Mouse (Mus musculus) forebrain, postnatal 0 days (tissue): ENCODE measurements around the gene Ttc23l. TPM values are rescaled to one million over a fixed set of nuclear protein-coding genes. Genes with fewer than 3 reads are reported as not detected.

Source experiments
- ATAC-seq: fragments of 200-750 bp; cut with Nextera tagmentation; 2 replicates; pipeline ENCODE4 v1.8.0; 2017; ENCODE audit warnings: mild to moderate bottlenecking, moderate library complexity
- DNase-seq: peaks from one replicate; pipeline ENCODE4 v3.0.0-alpha.2; 2015
- H3K27ac ChIP-seq: fragments of 300-500 bp; sonication (generic); 2 replicates; pipeline ENCODE4 v1.5.1; 2014; ENCODE audit warnings: low read depth, mild to moderate bottlenecking, antibody characterized with exemption, low read length, moderate library complexity, mixed read lengths
- H3K27me3 ChIP-seq: fragments of 300-500 bp; sonication (generic); 2 replicates; pipeline ENCODE4 v1.6.1; 2014; ENCODE audit warnings: mild to moderate bottlenecking, low read length, mixed read lengths; ENCODE audit not compliant: insufficient read depth
- H3K36me3 ChIP-seq: fragments of 300-500 bp; sonication (generic); 2 replicates; pipeline ENCODE4 v1.6.1; 2014; ENCODE audit warnings: mild to moderate bottlenecking, moderate library complexity; ENCODE audit not compliant: insufficient read depth
- H3K4me1 ChIP-seq: fragments of 300-500 bp; sonication (generic); 2 replicates; pipeline ENCODE4 v1.6.1; 2014; ENCODE audit warnings: antibody characterized with exemption; ENCODE audit not compliant: insufficient read depth
- H3K4me2 ChIP-seq: fragments of 300-500 bp; sonication (generic); 2 replicates; pipeline ENCODE4 v1.6.1; 2014; ENCODE audit warnings: low read depth, mild to moderate bottlenecking, moderate library complexity
- H3K4me3 ChIP-seq: fragments of 300-500 bp; sonication (generic); 2 replicates; pipeline ENCODE4 v1.5.1; 2014; ENCODE audit warnings: low read depth, low read length, mixed read lengths
- H3K9ac ChIP-seq: fragments of 300-500 bp; sonication (generic); 2 replicates; pipeline ENCODE4 v1.6.1; 2014; ENCODE audit warnings: mild to moderate bottlenecking
- H3K9me3 ChIP-seq: fragments of 300-500 bp; sonication (generic); 2 replicates; pipeline ENCODE4 v1.6.1; 2016; ENCODE audit warnings: low read length
- CTCF ChIP-seq: sonication (generic); IDR thresholded peaks from 2 replicates; pipeline ENCODE4 v1.5.1; 2016; ENCODE audit warnings: antibody characterized with exemption, control low read depth, low read depth
- WGBS: fragments of 180-500 bp; shearing (Covaris S2); extraction: QIAGEN DNeasy Blood & Tissue Kit; methylation state at CpG from one replicate; pipeline ENCODE4 v1.1.7; 2014; 5-methylcytosine and 5-hydroxymethylcytosine counted together
- polyA plus RNA-seq: library from polyadenylated mRNA; unstranded; fragments of >200 nt; fragmentation: Nextera tagmentation; extraction: Ambion mirVana; gene quantifications from 2 replicates; pipeline ENCODE4 v1.2.1, GENCODE M21; 2015
- total RNA-seq: library from RNA; depleted of rRNA; stranded (reverse); fragments of >200 nt; gene quantifications from 2 replicates; pipeline ENCODE4 v1.2.3, GENCODE M21; 2014

The Ttc23l gene
- total and polyA plus RNA-seq, 2 experiments from 2014 or later, result not detected

- H3K4me1 ChIP-seq, result no peaks in the 10 kb centered on the region
- DNase-seq (no peak), ATAC-seq (no peak)
- no peak overlapping the region for H3K9ac ChIP-seq
- H3K9me3 ChIP-seq, result no peaks in the 10 kb centered on the region
- H3K36me3 ChIP-seq, result no peaks in the 10 kb centered on the region
- no peak overlapping the region for H3K27ac ChIP-seq
- no peak overlapping the region for H3K4me2 ChIP-seq
- no peak overlapping the region for H3K4me3 ChIP-seq
- H3K27me3 ChIP-seq, result no peaks in the 10 kb centered on the region
- TF ChIP-seq CTCF, result peak; percentile 27; the same call in 1 of the 2 replicates
- WGBS, result 85% methylated on average over 2 of the region's 2 CpGs
Observed at GRCm38 (mm10) chr15:10586565-10586964, 28.1 kb upstream of the Ttc23l start.

- H3K27ac ChIP-seq, result peak overlapping the region; percentile 40; the same call in 1 of the 2 replicates
- peak; percentile 38 for DNase-seq
Observed at GRCm38 (mm10) chr15:10584359-10585187, 26.1 kb upstream of the Ttc23l start.

GRCm38 (mm10) chr15:10583408-10583807, 24.9 kb upstream of the Ttc23l start:
- no peak overlapping the region for H3K4me2 ChIP-seq
- no peak overlapping the region for H3K4me3 ChIP-seq

More at GRCm38 (mm10) chr15:10584359-10585187, 26.1 kb upstream of the Ttc23l start:
- Histone ChIP-seq H3K4me3 (no peak overlapping the region), H3K9ac (no peak overlapping the region), H3K4me1 (no peaks in the 10 kb centered on the region), H3K9me3 (no peaks in the 10 kb centered on the region), H3K36me3 (no peaks in the 10 kb centered on the region), H3K4me2 (no peak overlapping the region), H3K27me3 (no peaks in the 10 kb centered on the region)
- 67% methylated on average over 10 of the region's 10 CpGs for WGBS
- TF ChIP-seq CTCF, result no peak
- ATAC-seq, result peak; percentile 78

DNA sequence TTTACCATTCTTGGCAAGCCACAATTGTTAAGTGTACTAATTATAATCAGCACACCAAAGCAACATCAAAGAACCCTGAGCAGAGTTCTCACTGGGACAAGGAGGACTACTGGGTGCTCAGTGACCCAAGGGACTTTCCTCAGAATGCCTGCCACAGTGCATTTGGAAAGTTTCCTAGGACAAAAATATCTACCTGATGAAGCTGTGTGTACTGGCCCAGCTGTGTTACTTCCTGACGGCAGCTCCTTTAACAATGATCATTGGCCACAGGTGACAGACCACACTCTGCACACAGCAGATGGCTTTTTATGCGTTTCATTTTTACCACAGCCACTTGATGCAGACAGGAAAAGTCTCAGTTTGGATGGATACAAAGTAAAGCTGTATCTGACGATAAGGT, 20.7 kb upstream of the Ttc23l start:
- no peak overlapping the region for H3K4me3 ChIP-seq
- no peaks in the 10 kb centered on the region for H3K4me1 ChIP-seq
- no peak overlapping the region for H3K4me2 ChIP-seq
- H3K36me3 ChIP-seq, result peaks cover 16% of the 10 kb centered on the region
- no peak for ATAC-seq
- H3K9me3 ChIP-seq, result no peaks in the 10 kb centered on the region
- DNase-seq, result no peak
- TF ChIP-seq CTCF, result no peak
- H3K9ac ChIP-seq, result no peak overlapping the region
- 65% methylated on average over 3 of the region's 3 CpGs for WGBS
- no peak overlapping the region for H3K27ac ChIP-seq
- H3K27me3 ChIP-seq, result no peaks in the 10 kb centered on the region

More at GRCm38 (mm10) chr15:10583408-10583807, 24.9 kb upstream of the Ttc23l start:
- Histone ChIP-seq H3K27ac (no peak overlapping the region), H3K27me3 (no peaks in the 10 kb centered on the region), H3K9me3 (no peaks in the 10 kb centered on the region), H3K4me1 (no peaks in the 10 kb centered on the region), H3K9ac (no peak overlapping the region), H3K36me3 (no peaks in the 10 kb centered on the region)
- peak; percentile 77 for TF ChIP-seq CTCF
- ATAC-seq (peak; percentile 88), DNase-seq (peak; percentile 62)
- 47% methylated on average over 8 of the region's 8 CpGs for WGBS

GRCm38 (mm10) chr15:10566486-10566885, 8.0 kb upstream of the Ttc23l start:
- TF ChIP-seq CTCF, result no peak
- H3K9ac ChIP-seq, result no peak overlapping the region
- 83% methylated on average over 7 of the region's 7 CpGs for WGBS
- peaks cover 4% of the 10 kb centered on the region; the same call in 1 of the 2 replicates for H3K36me3 ChIP-seq
- no peaks in the 10 kb centered on the region for H3K27me3 ChIP-seq
- H3K4me2 ChIP-seq, result no peak overlapping the region
- H3K4me3 ChIP-seq, result no peak overlapping the region
- no peaks in the 10 kb centered on the region for H3K4me1 ChIP-seq
- no peak overlapping the region for H3K27ac ChIP-seq
- no peaks in the 10 kb centered on the region for H3K9me3 ChIP-seq
- ATAC-seq (no peak), DNase-seq (no peak)

GRCm38 (mm10) chr15:10564201-10564600, 5.7 kb upstream of the Ttc23l start:
- no peak for TF ChIP-seq CTCF
- Histone ChIP-seq H3K27me3 (no peaks in the 10 kb centered on the region), H3K4me2 (no peak overlapping the region), H3K4me1 (no peaks in the 10 kb centered on the region), H3K36me3 (no peaks in the 10 kb centered on the region), H3K9ac (no peak overlapping the region), H3K4me3 (no peak overlapping the region), H3K27ac (no peak overlapping the region), H3K9me3 (no peaks in the 10 kb centered on the region)
- WGBS, result 50% methylated on average over 1 of the region's 1 CpGs
- DNase-seq, result no peak
- no peak for ATAC-seq

DNA sequence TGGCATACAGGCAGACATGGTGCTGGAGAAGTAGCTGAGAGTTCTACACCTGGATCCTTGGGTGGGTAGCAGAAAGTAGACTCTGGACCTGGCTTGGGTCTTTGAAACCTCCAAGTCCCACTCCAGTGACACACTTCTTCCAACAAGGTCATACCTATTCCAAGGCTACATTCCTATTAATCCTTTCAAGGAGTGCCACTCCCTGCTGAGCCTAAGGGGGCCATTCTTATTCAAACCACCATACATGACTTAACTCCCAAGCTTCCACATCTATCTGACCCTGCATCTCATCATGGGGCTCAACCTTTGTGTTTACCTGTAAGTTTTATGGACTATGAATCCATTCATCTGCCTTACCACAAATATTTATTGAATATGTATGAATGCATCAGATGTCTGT, 3.8 kb upstream of the Ttc23l start:
- ATAC-seq (no peak), DNase-seq (no peak)
- no peaks in the 10 kb centered on the region for H3K27me3 ChIP-seq
- H3K9ac ChIP-seq, result no peak overlapping the region
- H3K4me3 ChIP-seq, result no peak overlapping the region
- no peaks in the 10 kb centered on the region for H3K36me3 ChIP-seq
- H3K9me3 ChIP-seq, result no peaks in the 10 kb centered on the region
- H3K4me2 ChIP-seq, result no peak overlapping the region
- no peak for TF ChIP-seq CTCF
- H3K27ac ChIP-seq, result no peak overlapping the region
- H3K4me1 ChIP-seq, result no peaks in the 10 kb centered on the region
